Mouse (Mus musculus): ENCODE measurements around the gene Eif1ad.
"Not testable (repeated sequence)": the region's sequence is repeated elsewhere in the genome, so short reads cannot be mapped to it uniquely, and the experiment has no call there.

Gene Eif1ad

DNA sequence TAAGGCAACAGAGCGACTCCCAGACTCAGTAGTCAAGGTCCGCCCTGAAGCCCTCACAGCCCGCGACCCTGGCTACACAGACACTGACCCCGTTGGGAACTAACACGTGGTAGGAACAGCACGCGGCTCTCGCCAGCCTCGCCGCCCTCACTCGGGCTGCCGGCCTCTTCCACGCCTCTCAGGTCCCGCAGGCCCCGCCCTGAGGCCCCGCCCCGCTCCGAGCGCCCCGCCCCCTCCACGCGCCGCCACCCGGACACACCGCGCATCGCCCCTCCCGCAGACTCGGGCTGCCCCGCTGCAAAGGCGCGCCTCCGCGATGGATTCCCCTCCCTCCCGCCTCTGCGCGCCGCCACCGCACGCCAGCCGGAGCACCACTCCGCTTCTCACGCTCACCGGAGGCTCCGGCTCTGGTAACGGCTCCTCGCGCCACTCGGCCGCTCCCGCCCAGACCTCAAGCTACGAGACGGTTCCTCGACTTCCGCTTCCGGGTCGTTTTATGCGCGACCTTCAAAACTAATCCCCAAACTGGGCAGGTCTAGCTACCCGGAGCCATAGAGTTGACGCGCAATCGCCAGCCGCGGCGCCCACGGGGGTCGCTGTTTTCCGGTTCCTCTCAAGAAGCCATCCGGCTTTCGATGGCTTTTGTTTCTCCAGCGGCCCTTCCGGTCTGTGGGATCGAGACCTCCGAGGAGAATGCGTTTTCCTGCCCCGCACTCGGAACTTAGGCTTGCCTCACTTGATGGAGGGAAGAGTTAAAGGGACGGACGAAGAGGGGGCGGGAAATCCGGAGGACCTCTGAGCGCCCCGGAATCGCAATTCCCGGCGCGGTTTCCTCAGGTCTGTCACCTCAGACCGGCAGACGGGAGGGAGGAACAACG lies at the start of gene Eif1ad:
TSS of gene Eif1ad (plus strand) at position 567 of the 878 bp plus-strand sequence.
- in situ Hi-C loops (cut with MboI) = no loop called here

DNA sequence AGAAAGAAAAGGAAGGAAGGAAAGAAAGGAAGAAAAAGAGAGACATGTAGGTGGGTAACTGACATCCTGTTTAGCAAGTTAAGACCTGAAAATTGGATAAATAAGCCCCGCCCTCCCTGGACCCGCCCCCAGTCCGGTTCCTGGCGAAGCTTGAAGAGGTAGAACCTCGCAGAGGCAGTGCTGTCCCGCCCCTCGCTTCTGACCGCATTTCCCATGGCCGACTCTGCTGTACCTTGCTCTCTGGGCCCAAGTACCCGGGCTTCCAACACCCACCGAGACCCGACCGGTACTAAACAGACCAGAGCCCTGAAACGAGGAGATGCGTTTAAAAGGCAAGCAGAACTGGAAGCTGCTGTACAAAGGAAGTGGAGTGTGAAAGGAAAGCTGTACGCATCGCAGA lies 42.7 kb upstream of the Eif1ad start:
- in situ Hi-C loops (cut with MboI) = no loop called here

DNA sequence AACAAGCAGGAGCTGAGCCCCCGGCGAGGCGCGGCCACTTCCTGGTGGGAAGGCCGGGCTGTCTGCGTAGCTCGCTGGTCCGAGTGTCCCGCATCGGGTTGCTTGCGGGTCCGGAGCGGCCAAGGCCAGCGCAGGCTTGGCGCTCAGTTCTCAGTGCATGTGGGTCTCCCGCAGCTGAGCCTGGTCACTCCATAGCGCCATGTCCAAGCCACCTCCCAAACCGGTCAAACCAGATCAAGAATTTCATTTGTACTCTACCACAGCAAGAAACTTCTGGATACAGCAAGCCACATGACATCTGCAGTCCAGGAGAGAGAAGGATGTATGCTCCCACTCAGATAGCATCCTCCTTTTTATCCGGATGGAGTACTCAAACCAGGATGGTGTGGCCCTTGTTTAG lies 38.6 kb upstream of the Eif1ad start:
- in situ Hi-C loops (cut with MboI) = no loop called here

DNA sequence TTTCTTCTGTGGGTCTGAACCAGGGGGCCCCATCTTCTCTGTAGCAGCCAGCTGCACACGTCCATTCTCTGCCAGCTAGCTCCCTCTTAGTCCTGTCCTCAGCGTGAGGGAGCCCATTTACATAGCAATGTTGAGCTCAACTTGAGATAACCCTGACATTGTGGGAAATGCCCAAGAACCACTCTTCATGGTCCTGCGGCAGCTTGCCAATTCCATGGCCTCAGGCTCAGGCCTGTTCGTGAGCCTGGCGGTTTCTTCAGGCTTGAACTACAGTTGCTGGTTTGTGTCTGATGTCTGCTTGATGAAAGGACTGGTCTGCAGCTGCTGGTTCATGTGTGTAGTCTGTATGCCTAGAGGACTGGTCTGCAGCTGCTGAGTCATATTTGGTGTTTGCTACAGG lies 31.8 kb upstream of the Eif1ad start:
- in situ Hi-C loops (cut with MboI) = no loop called here

DNA sequence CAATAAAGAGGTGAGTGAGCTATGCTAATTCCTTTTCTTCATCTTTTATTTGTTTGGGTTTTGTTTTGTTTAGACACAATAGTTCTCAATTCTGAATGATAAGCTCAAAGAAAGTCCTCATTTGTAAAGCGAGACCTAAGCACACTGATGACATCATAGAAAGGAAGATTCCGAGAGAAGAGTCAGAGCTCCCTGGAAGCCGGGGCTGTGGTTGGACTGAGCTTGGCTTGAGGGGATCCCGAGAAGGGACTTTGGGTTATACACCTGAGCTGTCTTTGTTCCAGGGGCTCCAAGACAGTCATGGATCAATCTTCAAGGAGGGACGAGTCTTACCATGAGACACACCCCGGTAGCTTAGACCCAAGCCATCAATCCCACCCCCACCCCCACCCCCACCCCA lies 31.1 kb upstream of the Eif1ad start, which contains the start of gene Catsper1:
TSS of gene Catsper1 (plus strand) at position 301 of the 400 bp plus-strand sequence.
- in situ Hi-C loops (cut with MboI) = no loop called here

DNA sequence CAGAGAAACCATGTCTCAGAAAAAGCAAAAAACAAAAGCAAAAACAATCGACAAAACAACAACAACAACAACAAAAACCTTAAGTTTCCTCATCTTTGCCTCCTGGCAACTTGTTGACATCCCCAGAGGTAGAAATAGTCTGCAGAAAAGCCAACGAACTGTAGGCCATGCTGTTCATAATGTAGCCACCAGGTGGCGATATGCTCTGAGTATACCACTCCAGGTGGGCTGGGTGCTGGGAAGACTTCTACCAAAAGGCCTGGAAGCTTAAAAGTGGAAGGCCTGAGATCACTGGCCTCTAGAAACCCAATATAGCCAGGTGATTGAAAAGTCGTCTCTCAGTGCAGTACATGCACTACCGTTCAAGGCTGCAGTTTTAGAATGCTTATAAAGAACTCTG lies 28.6 kb upstream of the Eif1ad start:
- in situ Hi-C loops (cut with MboI) = no loop called here

DNA sequence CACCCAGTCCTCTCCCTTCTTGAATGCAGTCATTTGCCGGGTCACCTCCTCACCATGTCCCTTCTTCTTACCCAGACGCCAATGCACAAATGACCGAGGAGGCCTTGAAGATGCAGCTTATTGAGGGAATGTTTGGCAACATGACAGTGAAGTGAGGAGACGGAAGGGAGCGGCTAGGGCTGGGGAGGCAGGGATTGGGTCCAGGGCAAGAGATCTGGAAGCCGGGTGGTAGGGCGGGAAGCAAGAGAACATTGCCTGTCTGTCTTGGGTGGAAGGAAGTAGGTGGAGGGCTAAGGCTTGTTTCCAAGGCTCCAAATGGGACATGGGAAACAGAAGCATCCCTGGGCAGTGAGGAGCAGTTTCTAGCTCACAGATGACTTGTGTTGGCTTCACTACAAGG lies 25.2 kb upstream of the Eif1ad start:
- in situ Hi-C loops (cut with MboI) = no loop called here

DNA sequence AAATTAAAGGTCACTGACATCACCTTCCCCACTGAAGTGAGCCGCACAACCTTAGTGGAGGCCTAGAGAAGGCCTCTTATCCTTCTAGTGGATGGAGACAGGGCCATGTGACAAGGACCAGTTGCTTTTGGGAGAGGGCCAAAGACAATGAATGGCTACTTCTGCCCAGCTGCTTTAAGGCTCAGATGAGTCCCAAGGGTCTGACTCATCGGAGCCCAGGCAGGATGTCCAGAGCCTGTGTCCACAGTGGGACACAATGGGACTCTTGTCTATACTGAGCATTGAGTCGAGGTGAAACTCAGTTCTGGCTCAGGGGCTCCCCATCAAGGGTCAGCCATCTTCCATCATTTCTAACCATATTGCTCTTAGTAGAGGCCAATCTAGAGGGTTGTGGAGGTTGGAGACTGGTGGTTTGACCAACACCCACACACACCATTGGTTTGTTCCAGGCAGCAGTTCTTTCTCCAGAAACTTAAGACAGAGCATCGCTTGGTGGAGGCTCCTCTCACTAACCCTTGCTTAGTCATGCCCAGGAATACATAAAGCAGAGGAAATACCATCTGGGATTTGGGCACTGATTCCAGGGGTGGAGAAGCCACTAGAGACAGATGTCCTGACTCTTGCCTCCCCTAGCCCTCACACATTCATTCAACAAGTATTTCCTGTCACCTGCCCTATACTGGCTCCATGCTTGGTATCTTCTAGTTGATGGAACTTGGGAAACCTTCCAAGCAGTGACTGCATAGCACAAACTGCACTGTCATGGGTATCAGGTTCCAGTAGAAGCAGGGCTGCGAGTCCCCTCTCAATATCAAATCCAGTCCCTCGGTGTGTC lies 21.0 kb upstream of the Eif1ad start:
- in situ Hi-C loops (cut with MboI) = no loop called here

DNA sequence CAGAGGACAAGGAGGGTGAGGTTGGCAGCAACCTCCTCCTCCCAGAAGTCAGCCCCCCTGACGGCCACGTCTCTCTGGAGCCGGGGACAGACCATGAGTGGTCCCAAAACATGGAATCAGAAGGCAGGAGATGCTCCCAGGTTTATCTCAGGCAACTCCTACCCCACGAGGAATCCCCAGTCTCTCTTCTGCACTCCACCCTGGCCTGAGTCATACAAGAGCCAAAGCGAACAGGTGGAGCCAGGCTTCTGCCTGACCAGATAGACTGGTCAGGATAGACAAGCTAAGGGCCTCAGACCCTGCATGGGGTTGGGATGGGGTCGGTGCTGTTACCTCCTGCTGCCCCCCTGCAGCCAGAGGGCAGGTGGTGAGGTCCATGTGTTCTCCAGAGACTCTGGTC lies 18.5 kb upstream of the Eif1ad start:
- in situ Hi-C loops (cut with MboI) = no loop called here

DNA sequence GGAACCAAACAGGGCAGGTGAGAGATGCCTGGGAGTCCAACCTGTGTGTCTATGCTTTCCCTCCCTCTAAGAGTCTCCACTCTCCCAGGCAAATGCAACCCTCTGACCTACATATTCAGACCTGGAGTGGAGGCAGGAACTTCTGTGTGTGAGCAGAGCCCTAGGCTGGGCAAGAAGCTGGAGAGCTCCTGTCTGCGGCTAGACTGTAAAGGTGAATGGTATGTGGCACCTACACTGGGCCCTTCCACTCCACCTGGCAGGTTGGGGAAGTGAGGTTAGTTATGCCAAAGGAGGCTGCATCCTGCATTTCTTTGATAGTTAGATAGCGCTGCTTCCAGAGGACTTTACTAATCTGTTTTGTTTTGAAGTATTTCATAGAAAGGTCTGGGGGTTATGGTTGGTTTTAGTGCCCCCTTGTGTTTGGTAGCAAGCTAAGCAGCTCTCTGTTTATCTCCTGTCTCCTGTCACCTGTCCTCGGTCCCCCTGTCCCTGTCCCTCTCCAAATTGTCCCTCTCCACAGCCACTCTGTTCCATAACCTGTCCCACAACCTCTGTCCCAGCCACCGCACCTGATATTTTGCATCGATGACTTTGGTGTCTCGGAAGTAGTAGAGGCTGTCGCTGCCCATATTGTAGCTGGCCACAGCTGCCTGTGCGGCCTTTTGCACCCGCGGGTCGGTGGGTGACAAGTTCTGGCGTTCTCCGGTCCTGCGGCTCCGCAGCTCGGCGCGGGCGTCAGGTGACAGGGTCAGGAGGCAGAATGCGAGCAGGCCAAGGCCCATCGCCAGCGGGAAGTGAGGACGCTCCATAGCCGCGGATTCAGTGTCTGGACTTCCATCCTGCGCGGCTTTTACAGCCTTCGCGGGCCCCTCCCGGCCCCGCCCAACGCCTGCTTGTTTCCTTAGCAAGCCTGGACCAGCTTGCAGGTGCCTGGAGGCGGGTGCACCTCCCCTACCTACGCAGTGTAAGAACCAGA lies 17.7 kb upstream of the Eif1ad start:
- in situ Hi-C loops (cut with MboI) = no loop called here

DNA sequence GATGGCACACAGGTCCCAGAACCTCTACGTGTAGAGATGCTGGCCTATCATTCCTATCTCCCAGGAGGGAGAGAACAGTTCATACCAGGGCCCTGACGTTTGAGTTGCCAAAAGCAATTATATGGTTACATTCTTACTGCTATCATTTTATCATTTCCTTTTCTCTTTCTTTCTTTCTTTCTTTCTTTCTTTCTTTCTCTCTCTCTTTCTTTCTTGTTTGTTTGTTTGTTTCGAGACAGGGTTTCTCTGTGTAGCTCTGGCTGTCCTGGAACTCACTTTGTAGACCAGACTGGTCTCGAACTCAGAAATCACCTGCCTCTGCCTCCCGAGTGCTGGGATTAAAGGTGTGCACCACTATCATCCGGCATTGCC lies 17.1 kb upstream of the Eif1ad start, which contains the start of gene Cst6:
TSS of gene Cst6 (minus strand) at position 73 of the 372 bp plus-strand sequence.
- in situ Hi-C loops (cut with MboI) = not testable (repeated sequence)

DNA sequence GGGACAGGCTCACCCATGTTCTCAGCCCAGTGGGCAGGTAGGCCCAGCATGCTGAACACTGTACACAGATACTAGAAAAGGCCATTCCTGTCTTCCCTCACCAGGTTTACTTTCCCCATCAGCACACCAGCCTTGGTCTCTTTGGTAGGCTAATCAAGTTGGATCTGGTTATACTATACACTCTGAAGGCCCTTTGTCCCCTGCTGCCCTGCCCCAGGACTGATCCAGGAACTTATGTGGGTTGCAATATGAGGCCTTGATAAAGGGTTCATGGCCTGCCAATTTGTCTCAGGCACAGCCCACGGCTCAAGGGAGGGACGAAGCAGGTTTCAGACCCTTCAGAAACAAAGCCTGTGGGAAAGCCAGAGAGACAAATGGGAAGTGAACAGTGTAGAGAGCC lies 12.9 kb upstream of the Eif1ad start:
- in situ Hi-C loops (cut with MboI) = no loop called here

DNA sequence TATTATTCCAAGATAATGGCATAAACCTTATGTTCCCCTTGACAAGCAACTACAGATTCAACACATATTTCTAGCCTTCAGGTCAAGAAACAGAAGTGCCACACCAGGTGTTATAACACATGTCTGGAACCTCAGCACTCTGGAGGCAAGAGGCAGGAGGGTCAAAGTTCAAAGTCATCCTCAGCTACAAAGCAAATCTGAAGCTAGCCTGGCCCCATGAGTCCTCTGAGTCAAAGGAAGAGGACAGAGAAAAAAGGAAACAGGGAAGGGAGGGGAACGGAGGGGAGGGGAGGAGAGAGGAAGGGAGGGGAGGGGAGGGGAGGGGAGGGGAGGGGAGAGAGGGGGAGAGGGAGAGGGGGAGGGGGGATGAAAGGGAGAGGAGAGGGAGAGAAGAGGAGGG lies 10.5 kb upstream of the Eif1ad start:
- in situ Hi-C loops (cut with MboI) = no loop called here

DNA sequence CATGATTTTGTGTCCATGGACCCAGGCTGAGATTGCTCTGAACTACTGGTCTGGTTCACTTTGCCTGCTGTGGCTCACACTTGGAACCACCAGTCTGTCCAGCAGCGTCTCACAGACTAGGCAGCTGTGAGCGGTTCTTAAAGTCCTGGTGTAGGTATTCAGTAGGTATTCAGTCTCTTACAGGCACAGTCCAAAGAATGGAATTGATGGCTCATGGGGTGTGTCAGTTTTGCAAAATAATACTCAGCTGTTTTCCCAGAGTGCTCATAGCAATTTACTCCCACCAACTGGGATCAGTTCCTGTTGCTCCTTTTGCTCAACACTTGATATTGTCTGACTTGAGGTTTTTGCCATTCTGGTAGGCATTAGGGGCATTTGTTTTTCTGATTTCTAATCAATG lies 4.4 kb upstream of the Eif1ad start:
- in situ Hi-C loops (cut with MboI) = no loop called here

DNA sequence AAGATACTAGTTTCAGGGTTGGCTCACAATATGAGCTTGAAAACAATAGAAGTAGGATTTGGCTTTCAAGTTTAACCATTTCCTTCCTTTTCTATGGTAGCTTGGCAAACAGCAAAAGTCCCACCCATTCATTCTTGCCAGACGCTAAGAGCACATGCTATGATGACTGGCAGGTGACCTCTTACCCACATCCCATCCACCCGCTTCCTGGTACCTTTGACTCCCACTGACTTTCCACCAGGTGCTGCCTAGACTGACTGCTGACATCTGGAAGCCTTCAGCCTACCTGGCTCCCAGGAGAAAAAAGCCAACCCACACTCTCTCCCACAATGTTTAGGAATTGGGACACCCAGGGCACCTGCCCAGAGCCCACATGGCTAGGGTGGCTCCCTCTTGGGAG lies 2.4 kb upstream of the Eif1ad start:
- in situ Hi-C loops (cut with MboI) = no loop called here

DNA sequence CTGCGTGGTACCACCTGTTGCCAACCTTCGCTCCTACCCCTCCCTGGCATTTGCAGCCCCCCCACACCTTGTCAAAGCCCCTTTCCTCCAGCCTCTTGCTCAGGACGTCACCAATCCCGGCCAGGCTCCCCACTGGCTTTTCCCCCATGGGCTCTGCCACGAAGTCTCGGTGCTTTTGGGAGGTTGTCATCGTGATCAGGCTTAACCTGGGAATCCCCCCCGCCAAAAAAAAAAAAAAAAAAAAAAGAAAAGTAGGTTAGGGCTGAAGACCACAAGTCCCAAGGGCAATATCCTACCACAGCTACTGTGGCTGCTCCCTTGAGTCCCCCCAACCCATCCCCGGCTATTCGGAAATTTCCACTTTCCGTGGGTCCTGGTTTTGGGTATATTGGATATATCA lies 790 bp upstream of the Eif1ad start:
- in situ Hi-C loops (cut with MboI) = no loop called here

DNA sequence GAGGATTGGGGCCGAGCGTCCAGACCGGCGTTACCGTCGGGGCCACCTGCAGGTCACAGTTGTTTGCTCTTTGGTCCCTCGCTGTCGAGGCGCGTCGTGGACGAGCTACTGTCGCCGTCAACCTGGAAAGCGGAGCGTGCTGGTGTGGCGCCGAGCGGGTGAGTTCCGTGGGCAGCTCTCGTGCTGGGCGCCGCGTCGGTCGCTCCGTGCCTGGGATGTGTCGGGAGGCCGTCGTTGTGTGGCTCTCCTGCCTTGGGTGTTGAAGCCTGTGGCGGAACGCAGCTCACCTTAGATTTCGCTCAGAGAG lies 465 bp downstream of the Eif1ad start, which contains the start of gene Banf1:
TSS of gene Banf1 (minus strand) at position 116 of the 307 bp plus-strand sequence.
- in situ Hi-C loops (cut with MboI) = no loop called here

DNA sequence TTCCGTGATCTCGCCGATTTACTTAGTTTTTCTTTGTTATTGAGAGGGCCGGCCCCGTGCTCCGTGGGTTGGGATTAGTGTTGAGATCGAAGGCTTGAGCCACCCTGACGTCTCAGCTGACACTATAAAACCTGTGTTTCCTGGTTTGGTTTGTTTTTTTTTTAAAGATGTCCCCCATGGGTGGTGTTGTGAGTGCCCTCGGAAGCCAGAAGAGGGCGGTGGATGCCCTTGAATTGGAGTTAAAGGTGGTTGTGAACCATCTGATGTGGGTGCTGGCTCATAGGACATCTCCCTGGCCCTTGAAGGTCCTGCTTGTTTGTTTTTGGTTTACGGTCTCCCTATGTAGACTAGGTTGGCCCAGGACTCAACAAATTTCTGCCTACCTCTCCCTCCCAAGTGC lies 914 bp downstream of the Eif1ad start:
- in situ Hi-C loops (cut with MboI) = no loop called here

DNA sequence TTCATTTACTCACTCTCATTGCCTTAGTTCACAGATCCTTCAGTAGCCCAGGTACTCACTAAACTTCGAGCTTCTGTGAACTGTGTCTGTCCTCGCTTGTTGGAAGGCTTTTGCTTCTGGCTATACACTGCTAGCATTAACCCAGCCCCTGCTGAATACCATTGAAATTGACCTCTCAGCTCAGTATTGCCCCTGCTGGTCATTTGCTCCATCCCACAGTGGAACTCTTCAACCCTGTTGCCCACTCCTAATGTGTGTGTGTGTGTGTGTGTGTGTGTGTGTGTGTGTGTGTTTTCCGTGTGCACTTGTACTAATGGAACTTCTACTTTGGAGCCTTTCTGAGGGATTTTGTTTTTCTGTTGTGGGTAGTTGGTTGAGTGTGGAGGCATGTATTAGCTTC lies 4.4 kb downstream of the Eif1ad start:
- in situ Hi-C loops (cut with MboI) = no loop called here

DNA sequence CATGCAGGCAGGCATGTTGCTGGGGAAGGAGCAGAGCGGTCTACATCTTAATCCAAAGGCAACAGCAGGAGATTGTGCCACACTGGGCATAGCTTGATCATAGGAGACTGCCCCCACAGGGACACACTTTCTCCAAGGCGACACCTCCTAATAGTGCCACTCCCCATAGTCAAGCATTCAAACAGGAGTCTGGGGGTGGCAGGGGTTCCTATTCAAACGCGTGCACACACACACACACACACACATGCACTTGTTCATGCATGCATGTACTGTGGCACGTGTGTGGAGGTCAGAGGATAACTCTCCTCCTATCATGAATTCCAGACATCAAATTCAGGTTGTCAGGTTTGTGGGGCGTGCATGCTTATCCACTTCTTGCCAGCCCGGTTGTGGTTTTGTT lies 6.2 kb downstream of the Eif1ad start:
- in situ Hi-C loops (cut with MboI) = no loop called here

DNA sequence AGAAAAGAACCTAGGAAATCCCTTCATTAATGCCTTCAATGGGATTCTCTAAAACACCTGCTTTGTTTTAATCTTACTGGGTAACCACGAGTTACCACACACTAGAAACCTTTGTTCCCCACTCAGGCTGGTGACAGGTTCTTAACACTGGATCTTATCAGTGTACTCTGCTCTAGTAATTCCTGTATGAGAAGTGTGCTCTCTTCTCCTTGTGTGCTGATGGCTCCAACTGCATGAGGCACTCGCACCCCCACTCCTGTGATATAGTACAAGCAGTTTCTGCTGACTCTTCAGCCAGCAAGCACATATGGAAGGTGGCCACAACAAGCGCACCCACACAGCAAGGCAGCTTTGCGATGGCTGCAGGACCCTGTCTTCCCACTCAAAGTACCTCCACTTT lies 7.6 kb downstream of the Eif1ad start:
- in situ Hi-C loops (cut with MboI) = no loop called here

DNA sequence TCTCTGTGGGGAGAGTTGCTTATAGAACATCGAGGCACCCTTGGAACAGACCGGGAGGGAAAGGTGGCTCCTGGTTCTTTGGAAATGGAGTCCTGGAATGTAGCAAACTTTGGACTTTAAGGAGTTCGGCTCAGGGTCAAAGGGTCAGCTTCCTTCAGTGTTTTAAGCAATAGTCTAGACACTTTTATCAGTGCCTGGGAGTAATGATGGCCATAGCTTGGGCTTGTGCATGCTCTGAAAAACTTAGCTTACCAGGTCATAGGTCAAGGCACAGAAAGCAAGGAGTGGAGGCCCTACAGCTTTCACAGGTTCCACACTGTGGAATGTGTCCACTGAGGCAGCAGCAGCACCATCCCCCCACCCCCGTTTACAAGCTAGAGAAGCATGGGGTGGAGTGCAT lies 8.2 kb downstream of the Eif1ad start:
- in situ Hi-C loops (cut with MboI) = no loop called here

Measured in mature B cell (primary cell).